Mouse (Mus musculus): Measurements from ENCODE around the gene Hrasls5. TPM values are rescaled to one million over a fixed set of nuclear protein-coding genes. Genes with fewer than 3 reads are reported as not detected.

Hrasls5 gene
- not detected for polyA plus RNA-seq (2017; shearing (Covaris generic))

DNA sequence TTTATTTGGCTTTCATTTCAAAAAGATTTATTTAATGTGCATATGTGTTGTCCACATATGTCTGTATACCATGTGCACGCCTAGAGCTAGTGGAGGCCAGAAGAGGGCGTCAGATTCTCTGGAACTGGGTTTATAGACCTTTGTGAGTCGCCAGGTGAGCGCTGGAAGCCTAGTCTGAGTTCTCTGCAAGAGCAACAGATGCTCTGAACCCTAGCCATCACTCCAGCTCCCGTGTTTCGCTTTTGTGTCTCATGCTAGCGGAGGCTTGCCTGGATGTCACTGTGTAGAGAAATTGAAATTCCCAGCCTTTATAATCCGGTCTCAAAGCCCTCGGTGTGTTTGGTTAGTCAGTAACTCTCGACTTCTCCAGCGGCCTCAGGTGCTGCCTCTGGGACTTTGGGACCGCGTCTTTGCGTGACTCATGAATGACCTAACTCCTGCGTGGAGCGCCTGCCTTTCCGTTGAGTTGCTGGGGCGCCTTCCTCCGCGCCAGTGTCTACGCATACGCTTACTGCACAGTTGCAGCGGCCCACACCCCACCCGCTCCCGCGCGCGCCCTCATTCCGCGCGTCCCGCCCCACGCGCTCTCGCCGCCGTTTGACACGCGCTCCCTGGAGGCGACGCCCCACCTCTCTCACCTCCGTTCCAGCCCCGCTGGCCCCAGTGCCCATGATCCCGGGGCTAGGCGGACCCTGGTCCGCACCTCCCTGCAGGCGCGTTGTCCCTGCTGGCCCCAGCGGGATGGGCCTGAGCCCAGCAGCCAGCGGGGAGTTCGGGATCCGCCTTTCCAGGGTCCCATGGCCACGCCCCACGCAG, at the start of gene Hrasls5:
TSS of gene Hrasls5 (plus strand) at position 600 of the 816 bp plus-strand sequence.

DNA sequence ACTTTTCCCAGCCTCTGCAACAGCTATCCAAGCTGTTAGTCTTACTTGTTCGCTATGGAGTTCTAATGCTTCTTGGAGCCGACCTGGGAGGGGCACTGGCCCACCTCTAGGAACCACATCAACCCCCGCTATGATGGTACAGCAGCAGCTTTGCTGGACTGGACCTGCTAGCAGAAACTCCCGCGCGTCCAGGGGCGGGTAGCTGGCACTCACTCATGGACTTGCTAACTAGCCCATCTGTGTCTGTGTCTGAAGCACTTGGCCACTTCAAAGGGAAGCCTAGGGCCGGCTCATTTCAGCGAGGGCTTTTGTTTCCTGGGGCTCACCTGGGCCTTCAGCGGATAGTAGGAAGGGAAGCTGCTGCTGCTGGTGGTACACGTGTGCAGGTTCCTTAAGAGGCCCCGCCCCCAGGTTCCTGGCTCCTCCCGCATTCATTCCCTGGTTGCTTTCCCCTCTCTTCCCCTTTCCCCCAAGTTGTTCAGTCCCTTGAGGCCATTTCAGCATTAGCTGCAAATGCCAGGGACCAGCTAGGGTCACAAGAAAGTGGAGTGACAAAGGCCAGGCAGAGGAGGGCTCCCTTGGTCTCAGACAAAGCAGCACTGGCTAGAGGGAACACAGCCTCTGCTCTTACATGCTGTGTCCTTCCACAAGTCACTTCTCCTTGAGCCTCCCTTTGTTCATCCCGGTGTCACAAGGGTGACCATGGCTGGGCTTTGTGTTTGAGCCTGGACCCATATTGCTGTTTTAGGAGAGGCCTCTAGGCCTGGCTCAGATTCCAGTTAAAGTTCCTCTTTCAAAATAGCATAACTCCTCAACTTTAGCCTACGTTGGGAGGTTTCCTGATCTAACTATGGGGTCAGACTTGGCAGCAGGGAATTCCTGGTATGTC, 5.3 kb upstream of the Hrasls5 start, which contains the start of gene Lgals12:
TSS of gene Lgals12 (minus strand) at position 393 of the 889 bp plus-strand sequence.

Other genes starting within 250 kb of the Hrasls5 start
- 26.5 TPM for gene Spindoc, start 229.5 kb upstream of the Hrasls5 start, polyA plus RNA-seq (2017; shearing (Covaris generic))
- 0.19 TPM for gene 2700081O15Rik, start 194.9 kb upstream of the Hrasls5 start, polyA plus RNA-seq (2017; shearing (Covaris generic))
- 92.1 TPM for gene Rtn3, start 129.3 kb upstream of the Hrasls5 start, polyA plus RNA-seq (2017; shearing (Covaris generic))
- gene Atl3, start 118.5 kb upstream of the Hrasls5 start, polyA plus RNA-seq (2017; shearing (Covaris generic)), result 17.7 TPM
- 77.8 TPM for gene Pla2g16, start 55.1 kb upstream of the Hrasls5 start, polyA plus RNA-seq (2017; shearing (Covaris generic))
- gene Lgals12, start 5.3 kb upstream of the Hrasls5 start, polyA plus RNA-seq (2017; shearing (Covaris generic)), result not detected
- gene Slc22a19, start 98.8 kb downstream of the Hrasls5 start, polyA plus RNA-seq (2017; shearing (Covaris generic)), result not detected
- gene Slc22a26, start 190.1 kb downstream of the Hrasls5 start, polyA plus RNA-seq (2017; shearing (Covaris generic)), result not detected